Mouse (Mus musculus) megakaryocyte, embryonic 14.5 days (primary cell): ENCODE measurements at regions not wholly inside any gene's neighbourhood (a gene's known extent, or its start where the extent isn't known, plus 50 kb on each side); places are given as distances from the start of the nearest gene placed in this dataset.

ENCODE experiments used
- H3K27me3 ChIP-seq: replicated peaks from 2 replicates; pipeline ENCODE3; 2012; ENCODE audit warnings: inconsistent platforms
- H3K36me3 ChIP-seq: replicated peaks from 2 replicates; pipeline ENCODE3; 2012; ENCODE audit warnings: low read length, inconsistent platforms, mixed read lengths
- H3K4me1 ChIP-seq: 2 replicates; pipeline ENCODE4 v1.6.1; 2012; ENCODE audit warnings: inconsistent platforms
- H3K4me3 ChIP-seq: replicated peaks from 2 replicates; pipeline ENCODE3; 2012; ENCODE audit warnings: moderate library complexity, mild to moderate bottlenecking, inconsistent platforms
- H3K9me3 ChIP-seq: 2 replicates; pipeline ENCODE4 v1.6.1; 2012; ENCODE audit warnings: inconsistent platforms
- FLI1 ChIP-seq: IDR thresholded peaks from 2 replicates; pipeline ENCODE4 v1.6.1; 2012; ENCODE audit warnings: low read length, inconsistent platforms, mixed read lengths
- GATA1 ChIP-seq: IDR thresholded peaks from 3 replicates; pipeline ENCODE4 v1.6.1; 2012; ENCODE audit warnings: mixed read lengths, low read length, inconsistent platforms, borderline replicate concordance

- Histone ChIP-seq H3K36me3 (no peaks in the 10 kb centered on the region), H3K4me3 (no peak overlapping the region), H3K27me3 (no peaks in the 10 kb centered on the region), H3K9me3 (peaks cover 26% of the 10 kb centered on the region), H3K4me1 (no peaks in the 10 kb centered on the region)
- TF ChIP-seq FLI1 (no peak), GATA1 (no peak)
Observed at GRCm38 (mm10) chr17:65114651-65115050, 278.8 kb upstream of the 4930583I09Rik start.

GRCm38 (mm10) chr17:65113121-65113520, 277.2 kb upstream of the 4930583I09Rik start:
- H3K27me3 ChIP-seq, result no peaks in the 10 kb centered on the region
- no peak overlapping the region for H3K4me3 ChIP-seq
- TF ChIP-seq GATA1 (no peak), FLI1 (no peak)
- peaks cover 32% of the 10 kb centered on the region for H3K9me3 ChIP-seq
- no peaks in the 10 kb centered on the region for H3K36me3 ChIP-seq
- H3K4me1 ChIP-seq, result no peaks in the 10 kb centered on the region

- H3K9me3 ChIP-seq, result peaks cover 25% of the 10 kb centered on the region
- H3K4me3 ChIP-seq, result no peak overlapping the region
- no peaks in the 10 kb centered on the region for H3K27me3 ChIP-seq
- no peak for TF ChIP-seq GATA1
- TF ChIP-seq FLI1, result no peak
- no peaks in the 10 kb centered on the region for H3K36me3 ChIP-seq
- no peaks in the 10 kb centered on the region for H3K4me1 ChIP-seq
Observed at GRCm38 (mm10) chr17:65105622-65106021, 269.8 kb upstream of the 4930583I09Rik start.

- TF ChIP-seq GATA1 (no peak), FLI1 (no peak)
- no peaks in the 10 kb centered on the region for H3K4me1 ChIP-seq
- H3K27me3 ChIP-seq, result no peaks in the 10 kb centered on the region
- no peaks in the 10 kb centered on the region for H3K36me3 ChIP-seq
- H3K4me3 ChIP-seq, result no peak overlapping the region
- peaks cover 21% of the 10 kb centered on the region for H3K9me3 ChIP-seq
Observed at GRCm38 (mm10) chr17:65101157-65101556, 265.3 kb upstream of the 4930583I09Rik start.

GRCm38 (mm10) chr17:65082249-65082648, 246.4 kb upstream of the 4930583I09Rik start:
- no peak for TF ChIP-seq GATA1
- no peak for TF ChIP-seq FLI1
- no peaks in the 10 kb centered on the region for H3K36me3 ChIP-seq
- H3K27me3 ChIP-seq, result no peaks in the 10 kb centered on the region
- peaks cover 22% of the 10 kb centered on the region for H3K9me3 ChIP-seq
- no peaks in the 10 kb centered on the region for H3K4me1 ChIP-seq
- no peak overlapping the region for H3K4me3 ChIP-seq

- Histone ChIP-seq H3K4me1 (no peaks in the 10 kb centered on the region), H3K27me3 (no peaks in the 10 kb centered on the region), H3K4me3 (no peak overlapping the region), H3K36me3 (no peaks in the 10 kb centered on the region), H3K9me3 (peaks cover 26% of the 10 kb centered on the region)
- TF ChIP-seq GATA1 (no peak), FLI1 (no peak)
Observed at GRCm38 (mm10) chr17:65081779-65082086, 245.9 kb upstream of the 4930583I09Rik start.

GRCm38 (mm10) chr17:65081072-65081778, 245.4 kb upstream of the 4930583I09Rik start:
- Histone ChIP-seq H3K27me3 (no peaks in the 10 kb centered on the region), H3K36me3 (no peaks in the 10 kb centered on the region), H3K9me3 (peaks cover 26% of the 10 kb centered on the region), H3K4me1 (no peaks in the 10 kb centered on the region), H3K4me3 (no peak overlapping the region)
- TF ChIP-seq FLI1 (no peak), GATA1 (no peak)

GRCm38 (mm10) chr17:65074878-65075277, 239.0 kb upstream of the 4930583I09Rik start:
- Histone ChIP-seq H3K4me3 (no peak overlapping the region), H3K36me3 (no peaks in the 10 kb centered on the region), H3K9me3 (peaks cover 22% of the 10 kb centered on the region; the same call in 1 of the 2 replicates), H3K27me3 (no peaks in the 10 kb centered on the region), H3K4me1 (no peaks in the 10 kb centered on the region)
- TF ChIP-seq GATA1 (no peak), FLI1 (no peak)

- TF ChIP-seq GATA1 (no peak), FLI1 (no peak)
- H3K9me3 ChIP-seq, result peaks cover 21% of the 10 kb centered on the region; the same call in 1 of the 2 replicates
- no peaks in the 10 kb centered on the region for H3K27me3 ChIP-seq
- H3K36me3 ChIP-seq, result no peaks in the 10 kb centered on the region
- H3K4me3 ChIP-seq, result no peak overlapping the region
- H3K4me1 ChIP-seq, result no peaks in the 10 kb centered on the region
Observed at GRCm38 (mm10) chr17:65071114-65071513, 235.2 kb upstream of the 4930583I09Rik start.

- Histone ChIP-seq H3K9me3 (peaks cover 14% of the 10 kb centered on the region; the same call in 1 of the 2 replicates), H3K27me3 (no peaks in the 10 kb centered on the region), H3K36me3 (no peaks in the 10 kb centered on the region), H3K4me1 (no peaks in the 10 kb centered on the region), H3K4me3 (no peak overlapping the region)
- TF ChIP-seq GATA1, result no peak
- TF ChIP-seq FLI1, result no peak
Observed at GRCm38 (mm10) chr17:65066135-65066534, 230.3 kb upstream of the 4930583I09Rik start.
